Mouse (Mus musculus) MEL (cell line): ENCODE results near the gene Trabd. TPM values are rescaled to one million over a fixed set of nuclear protein-coding genes. Genes with fewer than 3 reads are reported as not detected.

Experiments used
- DNase-seq: peaks from one replicate; pipeline ENCODE4 v3.0.0; 2011; ENCODE audit warnings: low read depth, low spot score
- H3K27ac ChIP-seq: 2 replicates; pipeline ENCODE4 v1.5.1; 2012; ENCODE audit warnings: low read depth, mild to moderate bottlenecking, control low read depth, low read length, moderate library complexity; ENCODE audit not compliant: control insufficient read depth
- H3K27me3 ChIP-seq, 2 experiments: fragments of 150-350 bp in 1 of 2; sonication (generic) in 1 of 2; 2 replicates each; pipeline ENCODE4 v1.6.1; 2012; ENCODE audit warnings: low read length in 2 of 2, mild to moderate bottlenecking in 2 of 2, improper control_type of control experiment in 1 of 2, moderate library complexity in 1 of 2; ENCODE audit not compliant: insufficient read depth in 2 of 2, control insufficient read depth in 1 of 2
- H3K36me3 ChIP-seq, 2 experiments: 2 replicates each; pipeline ENCODE4 v1.6.1; 2012 to 2014; ENCODE audit warnings: low read length in 2 of 2, improper control_type of control experiment in 1 of 2, inconsistent platforms in 1 of 2, mild to moderate bottlenecking in 1 of 2; ENCODE audit not compliant: insufficient read depth in 2 of 2, control insufficient read depth in 1 of 2
- H3K4me1 ChIP-seq, 2 experiments: fragments of 150-350 bp in 1 of 2; sonication (generic) in 1 of 2; 2 replicates each; pipeline ENCODE4 v1.6.1; 2012; ENCODE audit warnings: low read length in 2 of 2, improper control_type of control experiment in 1 of 2, mild to moderate bottlenecking in 1 of 2; ENCODE audit not compliant: insufficient read depth in 2 of 2, control insufficient read depth in 1 of 2
- H3K4me3 ChIP-seq, 2 experiments: fragments of 150-350 bp in 1 of 2; sonication (generic) in 1 of 2; 2 replicates each; pipeline ENCODE4 v1.5.1; 2012; ENCODE audit warnings: low read depth in 2 of 2, low read length in 2 of 2, mild to moderate bottlenecking in 2 of 2, moderate library complexity in 2 of 2, control low read depth in 1 of 2, improper control_type of control experiment in 1 of 2; ENCODE audit not compliant: control insufficient read depth in 1 of 2, insufficient read depth in 1 of 2
- H3K79me2 ChIP-seq: 2 replicates; pipeline ENCODE4 v1.6.1; 2012; ENCODE audit warnings: mild to moderate bottlenecking, low read length, moderate library complexity; ENCODE audit not compliant: control insufficient read depth, poor library complexity, insufficient read depth
- H3K9ac ChIP-seq: 2 replicates; pipeline ENCODE4 v1.6.1; 2012; ENCODE audit warnings: low read depth, mild to moderate bottlenecking, control low read depth, low read length, moderate library complexity; ENCODE audit not compliant: control insufficient read depth, poor library complexity, severe bottlenecking
- H3K9me3 ChIP-seq: fragments of 150-350 bp; sonication (generic); replicated peaks from 2 replicates; pipeline ENCODE4 v1.6.1; 2012; ENCODE audit warnings: mild to moderate bottlenecking, low read length, improper control_type of control experiment, moderate library complexity; ENCODE audit not compliant: insufficient read depth
- CHD1 ChIP-seq: IDR thresholded peaks from 2 replicates; pipeline ENCODE4 v1.6.1; 2012; ENCODE audit warnings: low read depth, mild to moderate bottlenecking, inconsistent platforms, low read length, improper control_type of control experiment
- CTCF ChIP-seq, 3 experiments: IDR thresholded peaks in 2 of 3; conservative IDR thresholded peaks in 1 of 3; 2 replicates each; pipeline ENCODE4 v1.5.1; 2011 to 2012; ENCODE audit warnings: low read length in 3 of 3, low read depth in 2 of 3, mild to moderate bottlenecking in 2 of 3, improper control_type of control experiment in 1 of 3, inconsistent platforms in 1 of 3, mixed read lengths in 1 of 3, moderate library complexity in 1 of 3; ENCODE audit not compliant: control insufficient read depth in 1 of 3, insufficient read depth in 1 of 3, poor library complexity in 1 of 3, severe bottlenecking in 1 of 3
- E2F4 ChIP-seq: IDR thresholded peaks from 2 replicates; pipeline ENCODE4 v1.6.1; 2011; ENCODE audit warnings: low read depth, low read length, improper control_type of control experiment, borderline replicate concordance
- ELF1 ChIP-seq: IDR thresholded peaks from 2 replicates; pipeline ENCODE4 v1.6.1; 2014; ENCODE audit warnings: low read depth, mild to moderate bottlenecking, inconsistent platforms, low read length, improper control_type of control experiment, moderate library complexity
- ETS1 ChIP-seq: IDR thresholded peaks from 2 replicates; pipeline ENCODE4 v1.6.1; 2012; ENCODE audit warnings: low read depth, mild to moderate bottlenecking, inconsistent platforms, low read length, improper control_type of control experiment, moderate library complexity
- GABPA ChIP-seq: IDR thresholded peaks from 2 replicates; pipeline ENCODE4 v1.6.1; 2012; ENCODE audit warnings: low read depth, mild to moderate bottlenecking, inconsistent platforms, low read length, improper control_type of control experiment, moderate library complexity
- GATA1 ChIP-seq: IDR thresholded peaks from 2 replicates; pipeline ENCODE4 v1.6.1; 2011; ENCODE audit warnings: low read depth, low read length, improper control_type of control experiment
- HCFC1 ChIP-seq: IDR thresholded peaks from 2 replicates; pipeline ENCODE4 v1.6.1; 2012; ENCODE audit warnings: low read depth, mild to moderate bottlenecking, inconsistent platforms, low read length, improper control_type of control experiment, moderate library complexity
- JUND ChIP-seq: IDR thresholded peaks from 2 replicates; pipeline ENCODE4 v1.6.1; 2011; ENCODE audit warnings: low read depth, mild to moderate bottlenecking, improper control_type of control experiment, low read length
- KAT2A ChIP-seq: conservative IDR thresholded peaks from 2 replicates; pipeline ENCODE4 v1.6.1; 2012; ENCODE audit warnings: low read depth, low read length, improper control_type of control experiment, inconsistent platforms
- MAFK ChIP-seq: IDR thresholded peaks from 2 replicates; pipeline ENCODE4 v1.6.1; 2011; ENCODE audit warnings: low read depth, mild to moderate bottlenecking, low read length, improper control_type of control experiment, borderline replicate concordance
- MAX ChIP-seq: IDR thresholded peaks from 2 replicates; pipeline ENCODE4 v1.6.1; 2011; ENCODE audit warnings: low read length, improper control_type of control experiment
- MAZ ChIP-seq: IDR thresholded peaks from 2 replicates; pipeline ENCODE4 v1.6.1; 2012; ENCODE audit warnings: low read depth, mild to moderate bottlenecking, inconsistent platforms, low read length, improper control_type of control experiment
- MXI1 ChIP-seq: IDR thresholded peaks from 2 replicates; pipeline ENCODE4 v1.6.1; 2011; ENCODE audit warnings: mild to moderate bottlenecking, low read depth, low read length, improper control_type of control experiment
- MYB ChIP-seq: IDR thresholded peaks from 2 replicates; pipeline ENCODE4 v1.6.1; 2011; ENCODE audit warnings: mild to moderate bottlenecking, low read depth, low read length, improper control_type of control experiment
- MYC ChIP-seq: IDR thresholded peaks from 2 replicates; pipeline ENCODE4 v1.6.1; 2011; ENCODE audit warnings: low read depth, mild to moderate bottlenecking, low read length, improper control_type of control experiment, moderate library complexity
- NELFE ChIP-seq: IDR thresholded peaks from 2 replicates; pipeline ENCODE4 v1.6.1; 2011; ENCODE audit warnings: low read depth, low read length, improper control_type of control experiment
- NRF1 ChIP-seq: IDR thresholded peaks from 2 replicates; pipeline ENCODE4 v1.6.1; 2014; ENCODE audit warnings: low read depth, mild to moderate bottlenecking, inconsistent platforms, low read length, improper control_type of control experiment, moderate library complexity; ENCODE audit not compliant: poor library complexity, insufficient read depth, severe bottlenecking
- POLR2A ChIP-seq, 2 experiments: IDR thresholded peaks; 2 replicates each; pipeline ENCODE4 v1.6.1; 2011 to 2012; ENCODE audit warnings: low read length in 2 of 2, mild to moderate bottlenecking in 2 of 2, control low read depth in 1 of 2, improper control_type of control experiment in 1 of 2, low read depth in 1 of 2, moderate library complexity in 1 of 2; ENCODE audit not compliant: control insufficient read depth in 1 of 2, insufficient read depth in 1 of 2, poor library complexity in 1 of 2
- POLR2AphosphoS2 ChIP-seq: IDR thresholded peaks from 2 replicates; pipeline ENCODE4 v1.6.1; 2011; ENCODE audit warnings: low read length, improper control_type of control experiment
- RAD21 ChIP-seq: IDR thresholded peaks from 2 replicates; pipeline ENCODE4 v1.6.1; 2011; ENCODE audit warnings: mild to moderate bottlenecking, low read depth, low read length, improper control_type of control experiment
- RCOR1 ChIP-seq: IDR thresholded peaks from 2 replicates; pipeline ENCODE4 v1.6.1; 2012; ENCODE audit warnings: low read depth, mild to moderate bottlenecking, inconsistent platforms, low read length, improper control_type of control experiment
- SIN3A ChIP-seq: IDR thresholded peaks from 2 replicates; pipeline ENCODE4 v1.6.1; 2012; ENCODE audit warnings: low read length, improper control_type of control experiment, inconsistent platforms
- SMC3 ChIP-seq: IDR thresholded peaks from 2 replicates; pipeline ENCODE4 v1.6.1; 2011; ENCODE audit warnings: low read depth, low read length, improper control_type of control experiment
- TAL1 ChIP-seq: IDR thresholded peaks from 2 replicates; pipeline ENCODE4 v1.6.1; 2012; ENCODE audit warnings: mild to moderate bottlenecking, inconsistent platforms, low read length, moderate library complexity, mixed read lengths
- TBP ChIP-seq: IDR thresholded peaks from 2 replicates; pipeline ENCODE4 v1.8.0; 2011; ENCODE audit warnings: low read depth, low read length, improper control_type of control experiment
- USF2 ChIP-seq, 2 experiments: IDR thresholded peaks; 2 replicates each; pipeline ENCODE4 v1.6.1; 2011 to 2012; ENCODE audit warnings: improper control_type of control experiment in 2 of 2, low read length in 2 of 2, borderline replicate concordance in 1 of 2, inconsistent platforms in 1 of 2, low read depth in 1 of 2, mild to moderate bottlenecking in 1 of 2; ENCODE audit not compliant: insufficient read depth in 1 of 2
- ZMIZ1 ChIP-seq: IDR thresholded peaks from 2 replicates; pipeline ENCODE4 v1.6.1; 2012; ENCODE audit warnings: low read depth, mild to moderate bottlenecking, inconsistent platforms, low read length, improper control_type of control experiment, moderate library complexity
- ZNF384 ChIP-seq: IDR thresholded peaks from 2 replicates; pipeline ENCODE4 v1.6.1; 2012; ENCODE audit warnings: low read depth, mild to moderate bottlenecking, inconsistent platforms, low read length, improper control_type of control experiment
- polyA plus RNA-seq, 2 experiments: library from polyadenylated mRNA; stranded (reverse) in 1 of 2; unstranded in 1 of 2; fragments of >175 nt in 1 of 2; fragments of >200 nt in 1 of 2; gene quantifications; 2 replicates each; pipeline versions ENCODE4 v1.2.1 to v1.2.4; 2012; ENCODE audit warnings: low replicate concordance in 2 of 2, low read depth in 1 of 2; ENCODE audit not compliant: insufficient read length in 2 of 2, insufficient read depth in 1 of 2, missing spikeins in 1 of 2
- total RNA-seq: library from RNA; depleted of rRNA; stranded (reverse); fragments of 300-350 nt; gene quantifications from 2 replicates; pipeline ENCODE4 v1.2.3, GENCODE M21; 2012

Trabd gene
- total and polyA plus RNA-seq, 3 experiments = 45.9 to 81.4 TPM; not detected in 1

GRCm38 (mm10) chr15:89127364-89127940, 52.5 kb downstream of the Trabd start:
- peak overlapping the region; percentile 91 to 94 for H3K4me3 ChIP-seq
- H3K36me3 ChIP-seq = no peaks in the 10 kb centered on the region; a peak in 1 of 4 replicates
- peaks cover 2 to 16% of the 10 kb centered on the region in 2 experiments; a peak in 3 of 4 replicates for H3K4me1 ChIP-seq

GRCm38 (mm10) chr15:89128382-89129350, 53.7 kb downstream of the Trabd start, which contains the start of gene Hdac10:
Gene Hdac10 (minus strand): TSS chr15:89128700.
- peak; percentile 93 for DNase-seq
- Histone ChIP-seq H3K36me3 (no peaks in the 10 kb centered on the region; a peak in 1 of 4 replicates), H3K4me1 (peaks cover 2 to 16% of the 10 kb centered on the region in 2 experiments; a peak in 3 of 4 replicates), H3K9ac (peak within 1 kb of the TSS; percentile 94), H3K9me3 (no peaks in the 10 kb centered on the region), H3K4me3 (peak within 1 kb of the TSS; percentile 91 to 94), H3K27ac (peak within 1 kb of the TSS; percentile 88), H3K79me2 (peaks cover 10% of the 10 kb centered on the region; the same call in 1 of the 2 replicates), H3K27me3 (no peaks in the 10 kb centered on the region)
- TF ChIP-seq E2F4 (0 out of 2 replicates have a peak, but pooled peaks have one; percentile 53), SMC3 (peak; percentile 20; the same call in 1 of the 2 replicates), JUND (no peak), MYC (peak; percentile 62), MAX (peak; percentile 59; the same call in 1 of the 2 replicates), SIN3A (peak; percentile 86), RCOR1 (no peak), ELF1 (peak; percentile 90), USF2 (IDR thresholded peaks at IDR 0.05; ENCODE audit: borderline replicate concordance in 1 of 2, insufficient read depth in 1 of 2, low read depth in 1 of 2, low read length in 2 of 2) (no peak), POLR2A (IDR thresholded peaks at IDR 0.05; ENCODE audit: control insufficient read depth in 1 of 2, insufficient read depth in 1 of 2, low read depth in 1 of 2, low read length in 2 of 2, poor library complexity in 1 of 2) (peak; percentile 45 to 93; a peak in 3 of 4 replicates), ZMIZ1 (peak; percentile 76; the same call in 1 of the 2 replicates), MXI1 (peak; percentile 96), CTCF (IDR thresholded peaks at IDR 0.05 in 2 of 3, conservative IDR thresholded peaks at IDR 0.05 in 1 of 3; ENCODE audit: control insufficient read depth in 1 of 3, insufficient read depth in 1 of 3, low read depth in 2 of 3, low read length in 3 of 3, poor library complexity in 1 of 3, severe bottlenecking in 1 of 3) (peak; percentile 70 to 85 (median 76)), TAL1 (no peak), HCFC1 (peak; percentile 79), NELFE (peak; percentile 90), MYB (no peak), TBP (peak; percentile 82), MAFK (no peak), POLR2AphosphoS2 (peak; percentile 79; the same call in 1 of the 2 replicates), ETS1 (0 out of 2 replicates have a peak, but pooled peaks have one; percentile 16), CHD1 (no peak), KAT2A (peak; percentile 42; the same call in 1 of the 2 replicates), GATA1 (peak; percentile 24; the same call in 1 of the 2 replicates), MAZ (no peak)

More at GRCm38 (mm10) chr15:89127364-89127940, 52.5 kb downstream of the Trabd start:
- peak; percentile 17 for DNase-seq
- no peak overlapping the region for H3K27ac ChIP-seq
- H3K79me2 ChIP-seq = peaks cover 15% of the 10 kb centered on the region
- H3K27me3 ChIP-seq = no peaks in the 10 kb centered on the region
- peak overlapping the region; percentile 94 for H3K9ac ChIP-seq
- no peaks in the 10 kb centered on the region for H3K9me3 ChIP-seq
- TF ChIP-seq POLR2AphosphoS2 = no peak
- no peak for TF ChIP-seq NRF1
- no peak for TF ChIP-seq RCOR1
- TF ChIP-seq ZNF384 = peak; percentile 11; the same call in 1 of the 2 replicates
- no peak for TF ChIP-seq ZMIZ1
- no peak for TF ChIP-seq RAD21
- no peak for TF ChIP-seq HCFC1
- no peak for TF ChIP-seq SMC3
- TF ChIP-seq GABPA = no peak
- TF ChIP-seq, all 39 proteins: peak for 1
